13 mouse cellular contexts compared by ENCODE assay signal in genomic region chr17:75110252-75111205, GRCm38 (mm10).
DNase-seq lines count a peak whose midpoint lies in the region; ATAC-seq lines count a peak whose summit lies in the region.
"Had no signal": no experiment of that assay in that cellular context is flagged by ENCODE, and none has a peak within 500 bp of the region (broad histone marks: within the 10 kb centered on the region; RNA-seq: fewer than 3 reads in every experiment).

No protein-coding gene starts in this region.

- H3K36me3 ChIP-seq in stomach, embryonic 16.5 days (ENCODE audit: control insufficient read depth, insufficient read depth, low read length) = no peaks in the 10 kb centered on the region
- H3K36me3 ChIP-seq: embryonic facial prominence, embryonic 15.5 days; neural tube, embryonic 15.5 days had no signal

- H3K4me1 ChIP-seq in stomach, embryonic 16.5 days (ENCODE audit: control insufficient read depth, insufficient read depth, low read length) = peaks cover 5% of the 10 kb centered on the region; the same call in 1 of the 2 replicates

- ATAC-seq in stomach, embryonic 16.5 days (ENCODE audit: insufficient read depth, low FRiP score) = peak; percentile 56; the same call in 1 of the 2 replicates
- ATAC-seq: hindbrain, postnatal 0 days had no signal

- H3K9ac ChIP-seq in stomach, embryonic 16.5 days (ENCODE audit: low read length) = no peak overlapping the region
- H3K9ac ChIP-seq: embryonic facial prominence, embryonic 15.5 days; neural tube, embryonic 15.5 days had no signal

- H3K4me2 ChIP-seq in stomach, embryonic 16.5 days (ENCODE audit: low read depth, low read length) = no peak overlapping the region
- H3K4me2 ChIP-seq: embryonic facial prominence, embryonic 15.5 days; neural tube, embryonic 15.5 days had no signal

- H3K27me3 ChIP-seq in stomach, embryonic 16.5 days (ENCODE audit: control insufficient read depth, insufficient read depth, low read length) = no peaks in the 10 kb centered on the region
- H3K27me3 ChIP-seq: embryonic facial prominence, embryonic 15.5 days; neural tube, embryonic 15.5 days had no signal

- intact Hi-C loops in left cerebral cortex, postnatal 36 days (cut with DNase I) = no loop called here

- peak; percentile 64 for DNase-seq in urinary bladder, postnatal 14 days (ENCODE audit: low spot score)
- no peak for DNase-seq in urinary bladder, adult 2 months (ENCODE audit: low spot score)
- DNase-seq in adrenal gland, postnatal 14 days = peak; percentile 57
- DNase-seq in kidney, postnatal 25 days = peak; percentile 39 to 54
- DNase-seq in left cerebral cortex, postnatal 36 days (ENCODE audit: low spot score in 2 of 2) = no peak
- DNase-seq in left cerebral cortex, adult 11 months (ENCODE audit: low spot score) = no peak
- no peak for DNase-seq in cerebellum, postnatal 10 days
- DNase-seq: cerebellum, adult 11 months; left cerebral cortex, postnatal 4 days had no signal

- peak overlapping the region; percentile 43 for H3K27ac ChIP-seq in stomach, embryonic 16.5 days (ENCODE audit: low read length)
- H3K27ac ChIP-seq: embryonic facial prominence, embryonic 15.5 days; hindbrain, postnatal 0 days; neural tube, embryonic 15.5 days had no signal

- H3K4me3 ChIP-seq in stomach, embryonic 16.5 days (replicated peaks; ENCODE audit: low read length) = no peak overlapping the region
- H3K4me3 ChIP-seq: embryonic facial prominence, embryonic 15.5 days; neural tube, embryonic 15.5 days had no signal

- no peaks in the 10 kb centered on the region for H3K9me3 ChIP-seq in stomach, embryonic 16.5 days (replicated peaks; ENCODE audit: control insufficient read depth, low read length)
- H3K9me3 ChIP-seq: embryonic facial prominence, embryonic 15.5 days; neural tube, embryonic 15.5 days had no signal

- WGBS in stomach, embryonic 16.5 days = 74% methylated on average over 16 of the region's 16 CpGs

Comparison
In these comparisons a context has a peak if more than half of its experiments do, and no peak if none do; other contexts are left out.
1. DNase-seq: peak in urinary bladder, postnatal 14 days (single experiment), adrenal gland, postnatal 14 days (single experiment) and kidney, postnatal 25 days (2 of 2); none in urinary bladder, adult 2 months (single experiment), left cerebral cortex, postnatal 36 days (0 of 2), left cerebral cortex, adult 11 months (single experiment) and cerebellum, postnatal 10 days (0 of 2).